Mouse (Mus musculus): ENCODE results near the gene Skap2.

The Skap2 gene

DNA sequence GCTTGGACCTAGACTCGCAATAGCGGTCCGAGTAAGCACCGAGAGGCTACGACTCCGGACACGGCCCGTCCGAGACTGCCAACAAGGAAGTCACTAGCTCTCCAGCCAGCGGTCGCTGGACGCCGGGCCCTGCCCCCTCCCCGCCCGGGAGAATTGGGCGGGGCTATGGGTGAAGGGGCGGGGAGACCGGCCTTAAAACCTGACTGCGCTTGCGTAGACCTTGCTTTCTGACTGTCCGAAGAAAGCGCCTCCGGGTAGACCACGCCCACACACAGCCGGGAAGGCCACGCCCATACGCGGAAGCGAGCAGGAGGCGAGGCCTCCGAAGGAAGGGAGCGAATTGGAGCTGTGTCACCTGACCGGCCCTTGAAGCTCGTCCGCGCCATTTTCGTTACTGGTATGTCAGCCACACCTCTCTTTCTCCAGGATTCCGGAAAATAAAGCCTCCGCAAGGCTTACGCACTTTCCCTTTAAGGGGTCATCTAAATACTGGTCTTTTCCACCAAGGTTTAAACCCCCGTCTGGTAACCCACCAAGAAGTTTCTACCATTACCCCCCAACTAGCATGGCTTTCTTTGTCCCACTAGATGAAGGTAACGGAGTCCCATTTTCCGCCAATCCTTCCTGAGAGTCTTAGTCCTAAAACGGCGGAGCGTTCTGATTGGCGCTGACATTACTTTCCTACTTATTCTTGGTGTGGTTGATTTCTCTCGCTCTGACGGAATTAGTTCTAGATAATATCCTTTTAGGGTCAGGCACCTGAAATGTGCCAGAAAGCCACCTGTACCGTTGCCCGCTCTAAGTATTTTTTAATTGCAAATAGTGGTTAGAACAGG lies at the start of gene Skap2:
Gene Skap2, minus strand, starts transcription at position 141 of the 836 bp plus-strand sequence.
- DNase-seq (ENCODE audit: low spot score) = peak; percentile 98

DNA sequence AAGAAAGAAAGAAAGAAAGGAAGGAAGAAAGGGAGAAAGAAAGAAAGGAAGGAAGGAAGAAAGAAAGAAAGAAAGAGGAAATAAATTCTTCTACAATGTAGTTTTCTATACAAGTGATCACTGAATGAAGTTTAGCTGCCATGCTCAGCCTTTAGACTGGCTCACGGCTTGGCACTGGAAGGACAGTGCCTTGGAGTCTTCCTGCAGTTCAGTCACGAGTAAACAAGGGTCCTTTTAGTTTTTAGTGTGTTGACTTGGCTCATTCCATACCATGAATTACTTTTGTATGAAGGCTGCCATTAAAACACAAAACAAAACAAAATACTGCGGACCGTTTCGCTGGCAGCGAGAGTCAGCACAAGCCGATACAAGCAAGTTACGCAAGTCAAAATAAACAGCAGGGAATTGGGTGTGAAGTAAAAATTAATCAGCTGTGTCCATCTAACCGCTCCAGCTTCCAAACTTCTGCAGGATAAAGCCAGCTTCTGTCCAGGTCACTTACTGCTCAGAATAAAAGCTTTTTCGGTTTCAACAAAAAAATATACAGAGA lies 46.6 kb upstream of the Skap2 start:
- DNase-seq (ENCODE audit: low spot score) = no peak

DNA sequence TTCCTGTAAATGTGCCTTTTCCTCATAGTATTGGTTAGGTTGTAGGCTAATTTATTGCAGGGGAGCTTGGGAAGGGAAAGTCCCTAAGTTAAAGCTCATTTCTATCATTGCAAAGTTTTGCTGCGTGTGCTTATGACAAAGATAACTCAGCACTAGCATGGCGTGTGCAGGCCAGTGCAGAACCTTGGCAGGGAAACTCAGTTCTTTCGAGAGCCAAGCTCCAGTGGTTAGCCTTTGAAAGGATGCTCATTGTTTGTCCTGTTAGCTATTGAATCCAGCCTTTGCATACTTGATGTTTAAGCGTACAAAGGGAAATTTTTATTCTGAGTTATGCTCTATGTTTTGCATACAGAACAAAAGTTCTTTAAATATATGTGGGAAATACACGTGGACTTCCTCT lies 45.8 kb upstream of the Skap2 start:
- no peak for DNase-seq (ENCODE audit: low spot score)

DNA sequence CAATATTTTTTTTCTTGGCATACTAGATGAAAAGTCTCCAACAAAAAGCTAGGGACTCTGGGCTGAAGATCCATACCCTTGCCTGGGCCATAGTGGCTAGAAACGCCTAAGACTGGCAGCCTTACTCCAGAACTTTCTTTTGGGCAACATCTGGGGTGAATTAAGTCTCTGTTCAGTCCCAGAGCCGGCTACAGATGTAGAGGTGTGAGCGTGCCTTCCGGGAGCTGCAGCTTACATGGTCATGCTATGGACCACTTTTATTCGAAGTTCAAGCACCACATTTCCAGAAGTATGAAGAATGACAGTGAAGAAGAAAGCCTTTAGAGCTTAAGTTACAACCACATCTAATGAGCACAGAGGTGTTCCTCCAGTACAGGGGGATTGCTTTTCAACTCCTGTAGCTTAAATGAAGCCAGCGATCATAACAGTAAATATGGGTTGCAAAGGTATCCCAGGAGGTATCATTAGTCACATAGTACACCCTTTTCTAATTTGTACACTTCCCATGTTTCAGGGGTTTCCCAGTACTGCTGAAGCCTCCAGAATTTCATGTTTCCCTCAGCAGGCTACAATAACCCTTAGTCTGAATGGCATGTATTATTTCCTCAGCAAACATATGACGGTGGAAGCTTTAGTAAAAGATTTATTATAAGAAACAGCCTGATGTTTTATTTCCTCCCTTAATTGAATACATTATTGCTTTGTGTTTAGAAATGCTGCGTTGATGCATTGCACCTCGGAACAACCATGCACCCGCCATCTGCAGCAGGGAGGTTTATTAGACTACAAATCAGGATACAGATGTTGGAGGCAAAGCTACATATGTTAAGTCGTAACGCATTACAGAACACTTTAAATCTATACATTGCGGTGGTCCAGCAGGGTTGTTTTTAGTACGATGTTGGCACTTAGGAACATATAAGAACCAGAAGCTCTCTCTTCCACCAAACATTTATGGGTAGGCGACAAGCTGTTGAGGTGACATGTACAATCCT lies 41.5 kb upstream of the Skap2 start:
- DNase-seq (ENCODE audit: low spot score) = no peak

DNA sequence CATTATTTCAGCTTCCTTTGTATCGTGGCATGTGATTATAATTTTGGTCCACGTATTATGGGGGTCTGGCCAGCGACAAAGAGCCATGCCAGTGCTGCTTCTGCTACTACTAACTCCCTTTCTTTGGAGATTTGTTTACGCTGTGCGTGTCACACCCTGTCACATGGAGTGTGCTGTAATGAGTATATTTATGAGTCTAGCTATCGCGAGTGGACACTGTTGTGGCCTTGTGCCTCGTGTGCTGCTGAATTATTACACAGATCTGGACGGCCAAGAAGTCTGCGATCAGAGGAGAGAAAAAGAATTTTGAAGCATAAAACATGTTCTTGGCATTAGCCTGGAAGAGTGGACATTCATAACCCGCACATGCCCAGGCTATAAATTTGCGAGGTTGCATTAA lies 37.7 kb upstream of the Skap2 start:
- DNase-seq (ENCODE audit: low spot score) = no peak

DNA sequence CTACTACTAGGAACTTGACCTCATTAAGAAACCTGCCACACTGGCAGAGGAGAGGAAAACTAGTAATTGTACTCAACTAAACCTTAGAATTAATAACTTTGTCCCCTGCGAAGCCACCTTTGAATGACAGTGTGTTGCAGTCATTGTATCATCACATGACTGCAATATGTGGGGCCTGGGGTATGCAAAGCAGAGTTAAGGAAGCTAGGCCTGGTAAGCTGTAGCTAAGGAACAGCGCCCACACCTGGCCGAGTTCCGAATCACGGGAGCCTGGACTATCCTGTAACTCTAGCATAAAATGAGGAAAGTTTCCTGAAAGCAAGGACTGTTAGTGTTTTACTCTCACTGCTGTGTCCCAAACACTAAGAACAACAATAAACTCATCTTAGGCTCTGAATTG lies 33.2 kb upstream of the Skap2 start:
- DNase-seq (ENCODE audit: low spot score) = no peak

DNA sequence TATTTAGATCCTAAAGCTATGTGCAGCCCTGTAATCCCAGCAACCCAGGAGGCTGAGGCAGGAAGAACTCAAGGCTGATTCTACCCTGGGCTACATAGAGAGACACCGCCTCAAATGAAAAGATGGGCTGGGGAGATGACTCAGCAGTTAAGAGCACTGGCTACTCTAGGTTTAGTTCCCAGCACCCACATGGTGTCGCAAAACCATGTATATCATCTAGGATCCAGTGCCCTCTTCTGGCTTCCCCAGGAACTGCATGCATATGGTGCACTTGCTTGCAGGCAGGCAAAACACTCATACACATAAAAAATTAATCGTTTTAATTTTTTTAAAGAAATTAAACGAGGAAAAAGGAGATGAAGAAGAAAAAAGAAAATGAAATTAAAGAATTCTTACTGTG lies 23.7 kb upstream of the Skap2 start:
- DNase-seq (ENCODE audit: low spot score) = no peak

DNA sequence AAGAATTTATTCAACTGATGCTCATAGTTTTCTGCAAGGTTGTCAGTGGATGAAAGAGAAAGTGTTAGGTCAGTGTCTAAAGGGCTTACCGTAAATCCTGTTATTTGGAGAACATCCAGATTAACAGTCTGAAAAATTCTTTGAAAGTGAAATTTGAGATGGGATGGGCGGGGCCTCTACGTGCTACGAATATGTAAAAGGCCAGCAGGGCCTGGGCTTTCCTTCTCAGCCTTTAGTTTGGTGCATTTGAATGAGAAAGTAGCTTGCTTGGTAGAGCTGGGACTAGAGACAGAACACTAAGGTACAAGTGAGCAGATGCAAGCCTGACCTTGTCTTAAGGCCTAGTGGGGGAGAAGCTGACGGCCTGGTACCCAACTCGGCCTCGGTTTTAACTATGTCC lies 18.8 kb upstream of the Skap2 start:
- no peak for DNase-seq (ENCODE audit: low spot score)

DNA sequence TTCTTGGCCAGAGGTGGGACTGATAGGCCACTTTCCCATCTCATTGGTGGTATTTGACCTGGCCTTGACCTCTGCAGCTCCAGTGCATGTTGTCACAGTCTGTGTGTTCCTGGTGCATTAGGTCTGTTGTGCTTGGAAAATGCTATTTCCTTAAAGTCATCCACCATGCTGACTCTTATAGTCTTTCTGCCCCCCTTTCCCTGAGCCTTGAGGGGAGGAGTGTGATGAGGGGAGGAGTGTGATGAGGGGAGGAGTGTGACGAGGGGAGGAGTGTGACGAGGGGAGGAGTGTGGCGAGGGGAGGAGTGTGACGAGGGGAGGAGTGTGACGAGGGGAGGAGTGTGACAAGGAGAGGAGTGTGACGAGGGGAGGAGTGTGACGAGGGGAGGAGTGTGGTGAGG lies 15.8 kb upstream of the Skap2 start:
- no peak for DNase-seq (ENCODE audit: low spot score)

DNA sequence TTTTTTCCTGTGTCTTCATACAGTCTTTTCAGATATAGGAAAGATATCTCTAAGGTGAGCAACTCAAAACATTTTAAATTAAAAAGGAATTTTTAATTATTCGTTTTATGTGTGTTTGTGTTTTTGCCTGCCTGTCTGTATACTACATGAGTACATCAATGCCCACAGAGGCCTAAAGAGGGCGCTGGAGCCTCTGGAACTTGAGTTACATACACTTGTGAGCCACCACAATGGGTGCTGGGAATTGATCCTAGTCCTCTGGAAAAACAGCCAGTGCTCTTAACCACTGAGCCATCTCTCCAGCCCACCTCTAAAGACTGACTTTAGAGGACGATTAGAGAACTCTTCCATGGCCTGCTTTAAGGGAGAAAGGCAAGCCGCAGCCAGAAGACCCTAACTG lies 14.8 kb upstream of the Skap2 start:
- DNase-seq (ENCODE audit: low spot score) = no peak

DNA sequence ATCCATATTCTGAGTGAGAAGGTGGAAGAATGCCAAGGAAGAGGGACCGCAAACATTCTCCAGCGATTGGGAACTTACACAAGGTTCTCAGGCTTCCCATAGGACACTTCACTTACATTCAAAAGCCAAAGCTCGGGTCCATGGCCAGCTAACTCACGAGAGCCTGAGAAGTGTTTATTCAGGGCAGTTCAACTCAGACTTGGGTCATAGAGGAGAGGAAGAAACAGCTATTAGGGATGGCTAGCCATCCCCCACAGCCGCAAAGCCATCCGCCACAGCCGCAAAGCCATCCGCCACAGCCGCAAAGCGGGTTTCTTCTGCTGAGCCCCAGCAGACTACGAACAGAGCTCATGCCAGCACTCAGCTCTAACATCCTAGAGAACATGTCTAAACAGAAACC lies 13.9 kb upstream of the Skap2 start:
- no peak for DNase-seq (ENCODE audit: low spot score)

DNA sequence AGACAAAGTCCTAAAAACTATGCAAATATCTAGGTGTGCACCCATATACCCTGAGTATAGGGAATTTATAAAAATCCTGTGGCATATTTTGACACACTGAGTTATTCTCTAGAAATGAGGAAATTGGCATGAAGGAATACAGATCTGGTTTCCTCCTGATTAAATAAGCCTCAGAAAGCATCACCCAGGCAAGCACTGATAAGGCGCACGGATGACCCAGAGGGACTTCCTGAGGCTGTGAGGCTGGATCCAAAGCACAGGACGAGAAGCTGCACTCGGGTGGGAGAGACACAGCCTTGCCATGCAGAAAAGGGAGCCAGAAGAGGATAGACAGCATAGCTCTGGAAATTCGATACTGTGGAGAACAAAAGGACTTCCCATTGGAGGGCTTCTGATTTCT lies 12.4 kb upstream of the Skap2 start:
- DNase-seq (ENCODE audit: low spot score) = no peak

DNA sequence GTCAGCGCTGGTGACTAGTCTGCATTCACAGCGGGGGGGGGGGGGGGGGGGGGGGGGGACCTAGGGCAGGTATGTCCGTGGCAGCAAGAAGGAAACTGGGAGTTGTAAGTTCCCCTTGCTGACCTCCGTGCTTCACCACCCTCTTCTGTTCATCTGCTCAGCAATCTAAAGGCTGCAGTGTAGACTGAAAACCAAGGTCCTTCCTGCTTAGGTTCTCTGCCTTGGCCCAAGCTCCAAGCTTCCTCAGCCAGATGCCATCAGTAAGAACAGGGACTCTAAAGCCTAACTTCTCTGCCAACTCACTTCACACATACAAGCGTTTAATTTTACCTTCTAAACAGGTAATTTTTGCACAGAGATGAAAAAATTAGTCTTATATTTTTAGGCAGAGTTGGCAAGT lies 10.0 kb upstream of the Skap2 start:
- no peak for DNase-seq (ENCODE audit: low spot score)

DNA sequence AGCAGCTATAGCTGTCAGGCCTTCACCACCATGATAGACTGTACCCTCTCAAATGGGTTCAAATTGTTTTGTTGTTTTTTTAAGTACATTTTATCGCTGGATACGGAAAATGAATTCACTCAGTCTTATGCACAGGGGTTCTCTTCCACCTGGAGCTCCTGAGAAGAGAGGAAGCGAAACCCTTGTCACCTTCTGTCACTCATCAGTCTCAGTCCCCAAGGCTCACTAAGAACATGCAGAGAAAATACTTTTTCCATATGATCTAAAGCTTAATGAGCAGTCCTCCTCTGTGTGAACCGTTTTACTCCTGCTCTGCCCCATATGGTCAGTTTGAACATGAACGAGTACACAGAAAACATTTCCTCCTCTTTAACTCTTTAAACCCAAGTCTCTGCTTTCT lies 7.9 kb upstream of the Skap2 start:
- no peak for DNase-seq (ENCODE audit: low spot score)

DNA sequence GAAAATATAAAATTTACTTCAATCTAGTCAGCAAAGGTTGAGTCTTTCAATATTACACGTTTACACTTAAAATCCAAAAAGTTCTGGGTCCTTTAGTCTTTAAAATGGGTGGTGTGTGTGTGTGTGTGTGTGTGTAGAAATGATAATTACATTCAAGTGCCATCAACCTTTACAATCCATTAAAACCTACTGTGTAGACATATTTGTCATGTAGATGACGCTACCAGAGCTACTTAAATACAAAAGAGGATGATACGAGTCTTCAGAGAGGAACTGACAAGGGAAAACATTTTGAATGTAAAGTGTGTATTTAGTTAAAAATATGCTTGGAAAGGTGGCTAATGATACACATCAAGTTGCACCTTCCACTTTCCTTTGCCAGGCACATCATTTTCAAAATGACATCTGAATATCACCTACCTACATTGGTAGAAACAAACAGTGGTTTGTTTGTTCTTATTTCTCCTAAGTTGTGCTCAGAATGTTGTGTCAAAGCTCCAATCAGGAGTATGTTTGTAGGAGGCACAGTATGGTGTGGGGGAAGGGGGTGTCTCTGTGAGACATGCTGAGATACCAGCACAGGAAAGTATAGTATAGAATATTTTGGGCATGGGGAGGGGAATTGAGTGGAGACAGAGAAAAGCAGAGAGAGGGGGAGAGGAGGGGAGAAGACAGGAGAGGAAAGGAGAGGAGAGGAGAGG lies 1.0 kb upstream of the Skap2 start:
- no peak for DNase-seq (ENCODE audit: low spot score)

DNA sequence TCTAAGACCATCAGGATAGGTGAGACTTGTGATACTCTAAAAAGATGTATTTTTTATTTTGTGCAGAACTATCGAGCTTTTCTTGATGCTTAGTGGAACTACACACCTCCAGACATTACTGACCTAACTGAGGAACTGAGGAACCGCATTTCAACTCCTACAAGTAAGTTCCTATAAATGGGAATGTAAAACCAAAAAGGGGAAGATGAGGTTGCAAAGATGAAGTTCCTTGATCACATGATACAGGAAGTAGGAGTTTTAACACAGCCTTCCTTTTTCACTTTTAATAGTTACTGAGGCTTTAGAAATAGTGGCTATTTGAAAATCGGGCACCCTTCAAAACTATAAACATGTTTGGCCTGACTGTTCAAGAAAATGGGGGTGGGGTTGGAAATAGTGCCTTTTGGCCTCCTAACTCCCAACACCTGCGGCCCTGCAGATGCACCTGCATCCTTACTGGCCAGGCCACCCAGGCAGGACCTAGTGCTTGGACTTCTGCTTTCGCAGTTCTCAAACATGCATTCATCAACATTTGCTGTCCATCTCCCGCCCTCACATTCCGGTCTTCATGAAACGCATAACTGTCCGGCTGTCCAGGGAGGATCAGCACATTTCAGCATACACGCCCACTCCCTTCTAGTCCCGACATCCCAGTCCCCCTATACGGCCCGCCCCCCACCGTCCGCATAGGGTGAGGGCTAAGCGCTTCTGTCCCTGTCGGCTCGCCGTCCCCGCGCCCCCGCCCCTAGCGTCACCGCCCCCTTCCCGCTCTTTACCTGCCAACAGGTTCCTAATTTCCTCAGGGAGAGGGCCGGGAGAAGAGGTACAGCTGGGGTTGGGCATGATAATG lies 565 bp downstream of the Skap2 start:
- DNase-seq (ENCODE audit: low spot score) = no peak

DNA sequence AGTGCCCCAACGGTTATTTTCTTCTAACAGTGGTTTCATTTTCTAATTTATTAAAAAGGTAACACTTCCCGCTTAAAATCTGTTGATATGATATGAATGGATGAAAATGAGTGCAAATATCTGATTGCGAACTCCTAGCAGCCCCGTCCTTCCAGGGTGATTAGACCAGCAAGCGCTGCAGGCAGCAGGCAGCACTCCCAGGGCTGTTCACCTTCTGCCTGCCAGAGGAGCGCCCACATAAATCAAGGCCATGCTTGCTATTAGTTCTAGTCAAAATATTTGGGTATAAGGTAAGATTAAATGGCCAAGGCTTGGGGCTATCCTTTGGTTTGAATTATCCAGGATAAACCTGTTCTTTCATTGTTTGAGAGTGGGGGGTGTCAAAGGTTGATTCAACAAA lies 3.0 kb downstream of the Skap2 start:
- no peak for DNase-seq (ENCODE audit: low spot score)

DNA sequence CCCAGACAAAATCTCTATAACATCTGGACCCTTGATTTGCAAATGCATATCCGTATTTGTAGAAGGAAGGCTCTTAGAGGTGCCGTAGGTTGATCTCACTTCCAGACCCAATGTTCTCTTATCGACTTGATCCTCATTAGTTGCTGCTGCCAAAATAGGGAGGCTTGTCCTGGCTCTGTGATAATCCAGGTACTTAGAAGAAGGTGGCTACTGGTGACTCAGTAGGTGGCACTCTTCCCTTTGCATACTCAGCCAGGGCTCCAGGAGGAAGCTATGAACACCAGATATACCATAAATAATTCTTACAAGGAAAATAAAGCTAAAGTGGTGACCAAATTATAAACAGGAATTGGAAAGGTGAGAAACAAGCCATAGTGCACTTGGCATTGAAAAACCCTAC lies 3.6 kb downstream of the Skap2 start:
- DNase-seq (ENCODE audit: low spot score) = no peak

DNA sequence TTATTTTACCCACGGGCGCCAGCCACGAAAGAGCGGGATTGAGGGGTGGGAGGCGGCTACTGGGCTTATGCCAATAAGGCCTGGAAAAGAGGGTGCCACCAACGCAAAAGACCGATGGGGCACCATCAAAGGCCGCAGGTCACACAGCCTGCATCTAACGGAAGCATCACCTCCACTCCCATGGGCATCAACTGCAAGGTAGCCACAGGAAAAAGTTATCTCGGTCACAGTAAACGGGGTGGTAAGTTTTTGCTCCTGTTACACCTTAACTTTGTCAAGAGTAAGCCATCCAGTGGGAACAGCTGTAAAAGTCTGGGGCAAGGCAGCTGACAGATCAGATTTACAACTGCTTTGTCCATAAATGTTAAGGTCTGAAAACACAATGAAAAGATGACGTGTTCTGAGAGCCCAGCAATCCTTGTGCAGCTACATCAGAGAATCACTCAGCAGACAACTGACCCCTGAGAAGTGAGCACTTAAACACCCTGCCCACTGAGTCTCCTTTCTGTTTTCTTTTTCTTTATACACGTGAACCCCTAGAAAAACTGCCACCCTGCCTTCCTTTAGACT lies 5.6 kb downstream of the Skap2 start:
- no peak for DNase-seq (ENCODE audit: low spot score)

DNA sequence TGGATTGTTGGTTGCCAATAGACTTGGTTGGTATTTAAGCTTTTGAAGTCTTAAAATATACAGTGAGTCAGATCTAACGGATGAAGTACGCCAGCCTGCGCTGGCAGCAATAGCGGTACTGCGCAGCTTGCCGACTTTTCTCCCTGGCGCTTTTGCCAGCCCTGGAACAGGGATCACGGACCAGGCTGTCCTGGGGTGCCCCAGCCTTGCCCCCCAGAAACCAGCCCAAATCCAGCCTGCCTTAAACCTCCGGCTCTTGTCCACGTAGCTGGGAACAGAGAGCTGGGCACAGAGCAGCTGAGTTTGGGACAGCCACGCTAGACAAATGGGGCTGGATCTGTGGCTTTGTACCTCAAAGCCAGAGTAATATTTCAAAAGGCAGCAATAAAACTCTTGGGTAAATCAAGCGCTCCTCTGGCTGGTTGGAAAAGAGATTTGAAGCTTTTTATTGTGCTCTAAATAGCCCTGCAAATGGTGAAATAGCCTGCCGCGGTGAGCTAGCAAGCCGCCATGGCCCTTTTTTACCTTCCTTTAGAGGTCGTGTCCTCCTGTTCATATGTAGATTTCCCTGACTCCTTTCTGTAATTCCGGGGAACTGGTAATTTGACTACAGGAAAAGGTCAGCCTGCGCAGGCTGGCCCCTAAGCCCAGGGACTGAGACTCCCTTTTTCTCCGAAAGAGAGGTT lies 6.2 kb downstream of the Skap2 start:
- DNase-seq (ENCODE audit: low spot score) = peak; percentile 9

All from ovary, postnatal 10 days (tissue).